ENCODE assay signal across 14 mouse cellular contexts in the genomic region with DNA sequence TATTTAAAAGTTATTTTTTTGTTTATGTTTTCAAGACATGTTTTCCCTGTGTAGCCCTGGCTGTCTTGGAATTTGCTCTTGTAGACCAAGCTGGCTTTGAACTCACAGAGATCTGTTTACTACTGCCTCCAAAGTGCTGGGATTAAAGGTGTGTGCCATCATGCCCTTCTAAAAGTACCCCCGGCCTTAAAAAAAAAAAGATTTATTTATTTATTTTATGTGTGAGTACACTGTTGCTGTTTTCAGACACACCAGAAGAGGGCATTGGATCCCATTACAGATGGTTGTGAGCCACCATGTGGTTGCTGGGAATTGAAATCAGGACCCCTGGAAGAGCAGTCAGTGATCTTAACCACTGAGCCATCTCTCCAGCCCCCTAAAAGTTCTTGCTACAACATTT. TPM values are rescaled to one million over a fixed set of nuclear protein-coding genes. Genes with fewer than 3 reads are reported as not detected.
"Had no signal": no experiment of that assay in that cellular context is flagged by ENCODE, and none has a peak within 500 bp of the region (broad histone marks: within the 10 kb centered on the region; RNA-seq: fewer than 3 reads in every experiment).

No protein-coding gene starts in this region.

RNA-seq across cellular contexts. Expression of gene Als2cr12, which starts 14.3 kb away (rescaled TPM):
- total RNA-seq: layer of hippocampus, postnatal 14 days; left cerebral cortex, postnatal 25 days had no signal
- polyA plus RNA-seq: kidney, embryonic 14.5 days; limb, embryonic 10.5 days; limb, embryonic 13.5 days; liver, embryonic 12.5 days; liver, embryonic 15.5 days; lung, embryonic 16.5 days; midbrain, embryonic 10.5 days; midbrain, embryonic 13.5 days; midbrain, embryonic 16.5 days; neural tube, embryonic 12.5 days; neural tube, embryonic 15.5 days; stomach, embryonic 14.5 days had no signal
